Mouse (Mus musculus): Measurements from ENCODE around the gene Mrpl9. TPM values are rescaled to one million over a fixed set of nuclear protein-coding genes. Genes with fewer than 3 reads are reported as not detected.

Mrpl9 gene
- polyA plus RNA-seq, 1 experiment from 2014 or later, result 60.6 TPM

DNA sequence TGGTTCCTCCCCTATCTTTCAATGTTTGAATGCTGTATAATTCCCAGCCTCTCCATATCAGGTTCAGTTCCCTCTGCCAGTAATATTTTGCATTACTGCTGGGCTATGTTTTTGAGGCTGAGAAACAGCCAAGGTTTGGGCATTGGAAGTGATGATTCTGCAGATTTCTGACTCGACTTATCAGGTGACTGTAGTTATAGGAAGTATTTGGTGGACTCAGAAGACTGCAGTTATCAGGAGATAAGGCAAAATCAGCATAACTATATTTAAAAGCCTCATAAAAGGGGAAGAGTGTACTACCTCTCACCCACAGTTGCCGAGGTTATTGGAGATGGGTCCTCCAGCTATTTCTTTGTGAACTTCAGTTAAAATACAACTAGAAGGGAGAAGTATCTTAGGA is 12.1 kb upstream of the Mrpl9 start:
- H3K27me3 ChIP-seq, result no peaks in the 10 kb centered on the region
- 88% methylated on average over 2 of the region's 2 CpGs for WGBS
- no peaks in the 10 kb centered on the region for H3K9me3 ChIP-seq
- no peak overlapping the region for H3K9ac ChIP-seq
- H3K27ac ChIP-seq (replicated peaks), result no peak overlapping the region
- no peak overlapping the region for H3K4me3 ChIP-seq
- no peaks in the 10 kb centered on the region for H3K4me1 ChIP-seq (replicated peaks)
- no peak for ATAC-seq (ENCODE audit: low FRiP score, low read depth)
- H3K36me3 ChIP-seq, result peaks cover 19% of the 10 kb centered on the region
- H3K4me2 ChIP-seq, result no peak overlapping the region

DNA sequence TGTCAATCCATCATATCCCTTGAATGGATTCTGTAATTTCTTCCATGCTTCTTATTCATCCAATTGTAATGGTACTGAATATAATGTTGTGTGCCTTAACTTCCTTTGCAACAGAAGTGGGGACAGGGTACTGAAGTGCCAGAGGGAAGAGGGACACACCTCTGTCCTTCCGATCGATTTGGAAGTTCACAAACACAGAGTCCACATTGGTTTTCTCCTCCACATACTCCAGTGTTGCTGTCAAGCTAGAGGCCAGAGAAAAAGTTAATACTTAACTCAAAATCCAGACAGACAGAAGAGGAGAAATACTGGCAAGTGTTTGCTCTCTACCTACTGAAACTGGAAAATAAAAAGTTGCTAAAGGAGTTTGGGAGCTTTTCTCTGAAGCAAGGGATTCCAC is 8.8 kb upstream of the Mrpl9 start:
- no peak for ATAC-seq (ENCODE audit: low FRiP score, low read depth)
- Histone ChIP-seq H3K36me3 (peaks cover 6% of the 10 kb centered on the region; the same call in 1 of the 2 replicates), H3K9ac (no peak overlapping the region), H3K4me1 (replicated peaks) (no peaks in the 10 kb centered on the region), H3K9me3 (no peaks in the 10 kb centered on the region), H3K4me2 (no peak overlapping the region), H3K27ac (replicated peaks) (no peak overlapping the region), H3K4me3 (no peak overlapping the region), H3K27me3 (no peaks in the 10 kb centered on the region)
- 93% methylated on average over 2 of the region's 2 CpGs for WGBS

GRCm38 (mm10) chr3:94436420-94436819 is 6.7 kb upstream of the Mrpl9 start:
- no peaks in the 10 kb centered on the region for H3K36me3 ChIP-seq
- no peak overlapping the region for H3K4me2 ChIP-seq
- H3K27me3 ChIP-seq, result no peaks in the 10 kb centered on the region
- no peak overlapping the region for H3K9ac ChIP-seq
- no peak overlapping the region for H3K27ac ChIP-seq (replicated peaks)
- WGBS, result 88% methylated on average over 9 of the region's 9 CpGs
- no peaks in the 10 kb centered on the region for H3K9me3 ChIP-seq
- H3K4me3 ChIP-seq, result no peak overlapping the region
- no peaks in the 10 kb centered on the region for H3K4me1 ChIP-seq (replicated peaks)
- ATAC-seq (ENCODE audit: low FRiP score, low read depth), result no peak

DNA sequence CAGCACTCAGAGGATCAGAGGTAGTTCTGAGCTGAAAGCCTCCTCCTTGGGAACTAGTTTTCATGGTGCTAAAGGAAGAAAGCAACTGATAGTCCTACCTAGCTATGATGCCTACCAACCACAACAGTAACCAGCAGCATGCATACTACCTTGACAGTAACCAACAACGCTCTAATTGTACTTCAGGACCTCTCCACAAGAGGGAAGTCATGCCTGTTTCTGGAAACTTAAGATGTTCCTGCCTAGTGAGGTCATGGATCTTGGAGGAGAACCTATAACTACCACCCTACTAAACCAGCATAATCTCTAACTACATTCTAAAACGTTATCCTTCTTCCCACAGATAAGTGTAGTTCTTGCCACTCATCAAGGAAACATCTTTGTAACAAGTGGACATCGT is 1.9 kb upstream of the Mrpl9 start:
- Histone ChIP-seq H3K27me3 (no peaks in the 10 kb centered on the region), H3K9ac (no peak overlapping the region), H3K4me3 (no peak overlapping the region), H3K4me1 (replicated peaks) (peaks cover 15% of the 10 kb centered on the region), H3K36me3 (peaks cover 15% of the 10 kb centered on the region), H3K4me2 (no peak overlapping the region), H3K27ac (replicated peaks) (no peak overlapping the region), H3K9me3 (no peaks in the 10 kb centered on the region)
- WGBS, result 48% methylated on average over 3 of the region's 3 CpGs
- no peak for ATAC-seq (ENCODE audit: low FRiP score, low read depth)

DNA sequence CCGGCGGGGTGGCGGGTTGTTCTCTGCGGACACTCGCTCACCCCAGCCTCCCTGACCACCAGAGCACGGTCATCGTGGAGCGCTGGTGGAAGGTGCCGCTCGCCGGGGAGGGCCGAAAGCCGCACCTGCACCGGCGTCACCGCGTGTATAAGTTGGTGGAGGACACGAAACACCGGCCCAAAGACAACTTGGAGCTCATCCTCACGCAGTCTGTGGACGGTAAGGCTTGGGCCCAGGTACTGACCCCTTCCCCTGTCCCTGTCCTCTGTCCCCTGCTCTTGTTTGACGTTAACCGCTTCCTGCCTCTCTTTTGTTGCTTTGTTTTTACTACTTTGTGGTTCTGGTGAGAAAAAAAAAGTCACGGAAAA is 463 bp downstream of the Mrpl9 start, which contains the start of gene Oaz3:
Gene Oaz3 (minus strand): TSS at position 319 of the 368 bp plus-strand sequence.
- Histone ChIP-seq H3K27me3 (no peaks in the 10 kb centered on the region), H3K27ac (replicated peaks) (peak within 1 kb of the TSS; percentile 68), H3K9me3 (no peaks in the 10 kb centered on the region), H3K4me3 (peak within 1 kb of the TSS; percentile 78), H3K4me1 (replicated peaks) (peaks cover 15% of the 10 kb centered on the region), H3K36me3 (peaks cover 39% of the 10 kb centered on the region), H3K9ac (peak within 1 kb of the TSS; percentile 82), H3K4me2 (peak within 1 kb of the TSS; percentile 83)
- 1% methylated on average over 24 of the region's 24 CpGs for WGBS
- no peak; the same call in 1 of the 2 replicates for ATAC-seq (ENCODE audit: low FRiP score, low read depth)

- no peaks in the 10 kb centered on the region for H3K9me3 ChIP-seq
- WGBS, result 100% methylated on average over 2 of the region's 2 CpGs
- H3K36me3 ChIP-seq, result peaks cover 42% of the 10 kb centered on the region
Observed at GRCm38 (mm10) chr3:94449377-94449776, 6.3 kb downstream of the Mrpl9 start.

DNA sequence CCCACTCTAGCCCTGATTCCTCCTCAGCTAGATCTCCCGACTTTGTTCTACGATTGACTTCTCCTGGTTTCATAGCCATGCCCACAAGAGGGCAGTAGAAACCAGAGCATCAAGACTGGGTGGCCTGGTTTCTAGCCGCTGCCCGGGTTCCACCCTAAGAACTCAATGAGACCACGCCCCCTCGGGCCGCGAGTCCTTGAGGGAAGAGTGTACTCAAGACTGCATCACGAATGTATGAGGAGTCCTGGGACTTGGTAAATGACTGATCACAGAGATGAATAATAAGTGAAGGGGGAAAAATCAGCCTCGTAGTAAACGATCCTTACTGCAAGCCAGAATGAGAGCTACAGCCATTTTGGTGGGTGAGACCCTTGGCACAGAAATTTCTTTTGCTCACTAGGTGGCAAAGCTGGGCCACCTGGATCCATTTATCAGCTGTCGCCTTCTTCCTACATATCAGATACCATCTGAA is 13.4 kb downstream of the Mrpl9 start:
- peak; percentile 89 for ATAC-seq (ENCODE audit: low FRiP score, low read depth)
- Histone ChIP-seq H3K4me1 (replicated peaks) (peaks cover 6% of the 10 kb centered on the region), H3K36me3 (no peaks in the 10 kb centered on the region), H3K27ac (replicated peaks) (peak overlapping the region; percentile 68), H3K27me3 (no peaks in the 10 kb centered on the region), H3K4me2 (peak overlapping the region; percentile 56), H3K9ac (peak overlapping the region; percentile 35), H3K4me3 (peak overlapping the region; percentile 42), H3K9me3 (no peaks in the 10 kb centered on the region)
- under 1% methylated on average over 12 of the region's 12 CpGs for WGBS

More at GRCm38 (mm10) chr3:94449377-94449776, 6.3 kb downstream of the Mrpl9 start:
- Histone ChIP-seq H3K27me3 (no peaks in the 10 kb centered on the region), H3K27ac (replicated peaks) (no peak overlapping the region), H3K4me2 (no peak overlapping the region), H3K9ac (no peak overlapping the region), H3K4me1 (replicated peaks) (peaks cover 6% of the 10 kb centered on the region), H3K4me3 (no peak overlapping the region)
- no peak for ATAC-seq (ENCODE audit: low FRiP score, low read depth)

DNA sequence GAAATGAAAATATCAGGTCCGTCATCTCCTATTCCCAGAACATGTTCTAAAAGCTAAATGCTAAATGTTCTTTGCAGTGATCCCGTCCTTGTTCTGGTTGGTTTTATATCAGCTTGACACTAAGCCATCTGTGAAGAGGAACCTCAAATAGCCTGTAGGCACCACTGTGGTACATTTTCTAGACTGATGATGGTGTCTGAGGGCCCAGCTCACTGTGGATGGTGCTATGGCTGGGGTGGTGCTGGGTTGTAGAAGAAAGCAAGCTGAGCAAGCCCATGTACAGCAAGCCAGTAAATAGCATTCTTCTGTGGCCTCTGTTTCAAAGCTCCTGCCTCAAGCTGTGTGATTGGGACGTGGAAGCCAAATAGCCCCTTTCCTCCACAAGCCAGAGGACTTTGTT is 13.9 kb downstream of the Mrpl9 start:
- H3K27me3 ChIP-seq, result no peaks in the 10 kb centered on the region
- H3K4me2 ChIP-seq, result peak overlapping the region; percentile 56
- H3K36me3 ChIP-seq, result no peaks in the 10 kb centered on the region
- 67% methylated on average over 3 of the region's 3 CpGs for WGBS
- peaks cover 6% of the 10 kb centered on the region for H3K4me1 ChIP-seq (replicated peaks)
- H3K9ac ChIP-seq, result peak overlapping the region; percentile 35; the same call in 1 of the 2 replicates
- H3K9me3 ChIP-seq, result no peaks in the 10 kb centered on the region
- ATAC-seq (ENCODE audit: low FRiP score, low read depth), result 0 out of 2 replicates have a peak, but pooled peaks have one; percentile 5
- peak overlapping the region; percentile 42 for H3K4me3 ChIP-seq
- peak overlapping the region; percentile 68 for H3K27ac ChIP-seq (replicated peaks)

GRCm38 (mm10) chr3:94459834-94460233 is 16.7 kb downstream of the Mrpl9 start:
- Histone ChIP-seq H3K27me3 (no peaks in the 10 kb centered on the region), H3K4me2 (no peak overlapping the region), H3K4me1 (replicated peaks) (peaks cover 23% of the 10 kb centered on the region), H3K9me3 (no peaks in the 10 kb centered on the region), H3K4me3 (no peak overlapping the region), H3K9ac (no peak overlapping the region), H3K27ac (replicated peaks) (no peak overlapping the region), H3K36me3 (no peaks in the 10 kb centered on the region)
- no peak for ATAC-seq (ENCODE audit: low FRiP score, low read depth)
- WGBS, result 98% methylated on average over 2 of the region's 2 CpGs

- ATAC-seq (ENCODE audit: low FRiP score, low read depth), result peak; percentile 74
- Histone ChIP-seq H3K4me2 (peak overlapping the region; percentile 24; the same call in 1 of the 2 replicates), H3K27me3 (no peaks in the 10 kb centered on the region), H3K4me3 (no peak overlapping the region), H3K27ac (replicated peaks) (peak overlapping the region; percentile 92), H3K9ac (no peak overlapping the region), H3K36me3 (no peaks in the 10 kb centered on the region), H3K9me3 (no peaks in the 10 kb centered on the region), H3K4me1 (replicated peaks) (peaks cover 36% of the 10 kb centered on the region)
- 17% methylated on average over 11 of the region's 11 CpGs for WGBS
Observed at GRCm38 (mm10) chr3:94463926-94464578, 20.9 kb downstream of the Mrpl9 start.

DNA sequence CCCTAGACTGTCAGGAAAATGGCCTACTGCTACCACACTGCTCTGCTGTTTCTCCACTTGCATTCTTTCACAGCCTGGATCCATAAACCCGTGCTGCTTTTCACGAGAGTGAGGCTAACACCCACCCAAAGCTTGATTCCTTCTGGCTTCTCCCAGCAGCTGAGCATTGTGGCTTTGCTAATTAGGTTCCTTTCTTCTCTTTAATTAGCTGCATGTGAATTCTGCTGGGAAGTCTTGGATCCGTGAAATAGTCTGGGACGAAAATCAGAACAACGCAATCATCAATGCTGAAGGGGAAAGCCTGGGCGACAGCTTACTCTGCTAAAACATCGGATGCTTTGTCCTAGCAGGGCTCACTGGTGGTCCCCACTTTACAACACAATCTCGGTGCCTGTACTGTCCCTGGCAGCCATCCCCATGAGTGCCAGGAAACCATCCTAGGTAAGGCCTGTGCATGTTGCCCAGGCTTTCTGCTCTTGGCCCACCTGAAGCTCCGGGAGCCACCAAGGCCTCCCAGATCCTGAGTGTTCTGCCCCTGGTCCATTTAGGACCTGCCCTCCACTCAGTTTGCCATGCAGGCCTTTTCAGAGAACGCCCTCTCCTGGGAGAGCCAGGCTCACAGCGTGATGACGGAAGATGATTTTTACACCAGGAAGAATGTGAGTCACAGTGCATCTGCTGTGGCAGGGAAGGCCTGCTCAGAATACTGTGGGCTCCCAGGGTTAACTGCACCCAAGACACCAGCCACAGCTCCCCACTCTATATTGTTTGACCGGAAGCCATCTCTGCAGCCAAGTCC is 22.7 kb downstream of the Mrpl9 start:
- H3K9me3 ChIP-seq, result no peaks in the 10 kb centered on the region
- ATAC-seq (ENCODE audit: low FRiP score, low read depth), result peak; percentile 78
- peak overlapping the region; percentile 92 for H3K27ac ChIP-seq (replicated peaks)
- H3K4me3 ChIP-seq, result no peak overlapping the region
- 32% methylated on average over 13 of the region's 13 CpGs for WGBS
- H3K9ac ChIP-seq, result peak overlapping the region; percentile 32; the same call in 1 of the 2 replicates
- H3K36me3 ChIP-seq, result no peaks in the 10 kb centered on the region
- H3K4me1 ChIP-seq (replicated peaks), result peaks cover 36% of the 10 kb centered on the region
- no peaks in the 10 kb centered on the region for H3K27me3 ChIP-seq
- H3K4me2 ChIP-seq, result no peak overlapping the region

DNA sequence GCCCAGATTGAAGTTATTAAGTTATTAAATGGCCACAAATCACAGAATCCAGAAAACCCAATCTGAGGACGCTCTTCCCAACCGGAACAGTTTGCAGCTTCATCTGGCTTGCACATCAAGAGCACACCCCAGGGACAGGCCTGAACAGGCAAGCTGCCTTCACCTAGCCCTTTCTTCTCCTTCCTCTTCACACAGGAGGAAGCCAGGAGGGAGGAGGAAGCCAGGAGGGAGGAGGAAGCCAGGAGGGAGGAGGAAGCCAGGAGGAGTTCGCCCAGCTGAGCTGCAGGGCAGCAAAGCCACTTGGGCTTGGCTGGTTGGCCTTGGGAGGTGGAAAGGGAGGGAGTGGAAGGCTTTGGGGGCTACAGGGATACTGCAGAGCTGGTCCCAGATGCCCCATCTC is 25.8 kb downstream of the Mrpl9 start:
- no peak for ATAC-seq (ENCODE audit: low FRiP score, low read depth)
- Histone ChIP-seq H3K4me1 (replicated peaks) (peaks cover 44% of the 10 kb centered on the region), H3K4me2 (no peak overlapping the region), H3K27me3 (no peaks in the 10 kb centered on the region), H3K36me3 (no peaks in the 10 kb centered on the region), H3K4me3 (no peak overlapping the region), H3K9me3 (no peaks in the 10 kb centered on the region), H3K27ac (replicated peaks) (no peak overlapping the region), H3K9ac (no peak overlapping the region)
- 49% methylated on average over 3 of the region's 3 CpGs for WGBS

Measured in hindbrain, embryonic 15.5 days (tissue).